Mouse (Mus musculus): ENCODE data around the gene Mstn.

Gene Mstn

GRCm38 (mm10) chr1:53110561-53110960 is 49.1 kb downstream of the Mstn start:
- DNase-seq (ENCODE audit: low read depth), result no peak
